ENCODE assay signal across 16 mouse cellular contexts in genomic region chr4:32834541-32834940, GRCm38 (mm10). TPM values are rescaled to one million over a fixed set of nuclear protein-coding genes. Genes with fewer than 3 reads are reported as not detected.
DNase-seq lines count a peak whose midpoint lies in the region; ATAC-seq and TF ChIP-seq lines count a peak whose summit lies in the region.
"Had no signal": no experiment of that assay in that cellular context is flagged by ENCODE, and none has a peak within 500 bp of the region (broad histone marks: within the 10 kb centered on the region; RNA-seq: fewer than 3 reads in every experiment).

No protein-coding gene starts in this region.

- H3K9ac ChIP-seq in forebrain, embryonic 13.5 days, result no peak overlapping the region
- H3K9ac ChIP-seq in forebrain, embryonic 16.5 days (replicated peaks; ENCODE audit: low read depth, low read length), result no peak overlapping the region
- no peak overlapping the region for H3K9ac ChIP-seq in intestine, embryonic 14.5 days (ENCODE audit: low read length)
- no peak overlapping the region for H3K9ac ChIP-seq in intestine, postnatal 0 days (ENCODE audit: low read depth, low read length)
- H3K9ac ChIP-seq in limb, embryonic 13.5 days, result no peak overlapping the region
- H3K9ac ChIP-seq: embryonic facial prominence, embryonic 12.5 days had no signal

- WGBS in forebrain, embryonic 13.5 days, result 79% methylated on average over 3 of the region's 3 CpGs
- WGBS in forebrain, embryonic 16.5 days, result 49% methylated on average over 3 of the region's 3 CpGs
- WGBS in intestine, embryonic 14.5 days, result 74% methylated on average over 3 of the region's 3 CpGs
- WGBS in intestine, postnatal 0 days, result 70% methylated on average over 3 of the region's 3 CpGs
- WGBS in limb, embryonic 13.5 days, result 79% methylated on average over 3 of the region's 3 CpGs

- no peaks in the 10 kb centered on the region; the same call in 1 of the 2 replicates for H3K9me3 ChIP-seq in forebrain, embryonic 13.5 days (replicated peaks)
- no peaks in the 10 kb centered on the region for H3K9me3 ChIP-seq in forebrain, embryonic 16.5 days (ENCODE audit: control insufficient read depth, low read length)
- H3K9me3 ChIP-seq in intestine, embryonic 14.5 days (ENCODE audit: control insufficient read depth, low read length), result no peaks in the 10 kb centered on the region
- no peaks in the 10 kb centered on the region for H3K9me3 ChIP-seq in intestine, postnatal 0 days (ENCODE audit: control insufficient read depth)
- H3K9me3 ChIP-seq in limb, embryonic 13.5 days, result no peaks in the 10 kb centered on the region
- H3K9me3 ChIP-seq: embryonic facial prominence, embryonic 12.5 days had no signal

- no peak for TF ChIP-seq CTCF in intestine, postnatal 0 days (IDR thresholded peaks at IDR 0.05; ENCODE audit: low read depth)

- peak overlapping the region; percentile 53; the same call in 1 of the 2 replicates for H3K4me2 ChIP-seq in forebrain, embryonic 13.5 days
- no peak overlapping the region for H3K4me2 ChIP-seq in forebrain, embryonic 16.5 days (ENCODE audit: low read length)
- peak overlapping the region; percentile 46 for H3K4me2 ChIP-seq in intestine, embryonic 14.5 days (ENCODE audit: low read length)
- H3K4me2 ChIP-seq in intestine, postnatal 0 days (replicated peaks; ENCODE audit: low read depth), result no peak overlapping the region; the same call in 1 of the 2 replicates
- peak overlapping the region; percentile 55; the same call in 1 of the 2 replicates for H3K4me2 ChIP-seq in limb, embryonic 13.5 days (replicated peaks)

- no peak overlapping the region for H3K27ac ChIP-seq in forebrain, embryonic 13.5 days
- H3K27ac ChIP-seq in forebrain, embryonic 16.5 days (ENCODE audit: low read length), result no peak overlapping the region
- no peak overlapping the region for H3K27ac ChIP-seq in intestine, embryonic 14.5 days (ENCODE audit: low read depth)
- no peak overlapping the region for H3K27ac ChIP-seq in intestine, postnatal 0 days (ENCODE audit: low read depth, low read length)
- H3K27ac ChIP-seq in limb, embryonic 13.5 days, result no peak overlapping the region
- H3K27ac ChIP-seq: embryonic facial prominence, embryonic 12.5 days; gastrocnemius, adult 2 months had no signal

- ATAC-seq in forebrain, embryonic 13.5 days, result no peak
- no peak for ATAC-seq in forebrain, embryonic 16.5 days
- no peak for ATAC-seq in intestine, embryonic 14.5 days (replicated peaks; ENCODE audit: low FRiP score, low TSS enrichment, low read depth)
- ATAC-seq in intestine, postnatal 0 days, result no peak
- no peak for ATAC-seq in limb, embryonic 13.5 days (ENCODE audit: low FRiP score, low read depth)

- no peak overlapping the region for H3K4me3 ChIP-seq in forebrain, embryonic 13.5 days
- no peak overlapping the region for H3K4me3 ChIP-seq in forebrain, embryonic 16.5 days (replicated peaks; ENCODE audit: low read length)
- H3K4me3 ChIP-seq in intestine, embryonic 14.5 days (ENCODE audit: low read depth, low read length), result 0 out of 2 replicates have a peak overlapping the region, but pooled peaks have one; percentile 16
- no peak overlapping the region for H3K4me3 ChIP-seq in intestine, postnatal 0 days (ENCODE audit: low read depth, low read length)
- no peak overlapping the region for H3K4me3 ChIP-seq in limb, embryonic 13.5 days

- DNase-seq in intestine, embryonic 14.5 days (ENCODE audit: low spot score), result no peak
- peak; percentile 60 for DNase-seq in MN1 (ENCODE audit: low spot score)
- no peak for DNase-seq in right cerebral cortex, adult 2 months (ENCODE audit: low spot score in 2 of 2)
- DNase-seq: adrenal gland, adult 2 months; gastrocnemius, adult 2 months; heart, postnatal 4 days; kidney, adult 9 months; kidney, postnatal 4 days; lung, postnatal 36 days; thymus, postnatal 36 days had no signal

- no peaks in the 10 kb centered on the region for H3K27me3 ChIP-seq in forebrain, embryonic 13.5 days
- no peaks in the 10 kb centered on the region for H3K27me3 ChIP-seq in forebrain, embryonic 16.5 days (replicated peaks; ENCODE audit: control insufficient read depth, insufficient read depth, low read length)
- no peaks in the 10 kb centered on the region for H3K27me3 ChIP-seq in intestine, embryonic 14.5 days (replicated peaks; ENCODE audit: control insufficient read depth, insufficient read depth, low read length)
- no peaks in the 10 kb centered on the region for H3K27me3 ChIP-seq in intestine, postnatal 0 days (replicated peaks; ENCODE audit: control insufficient read depth, insufficient read depth, low read length)
- H3K27me3 ChIP-seq in limb, embryonic 13.5 days, result no peaks in the 10 kb centered on the region
- H3K27me3 ChIP-seq: CH12.LX; embryonic facial prominence, embryonic 12.5 days had no signal

- H3K36me3 ChIP-seq in forebrain, embryonic 13.5 days (ENCODE audit: poor library complexity, severe bottlenecking), result no peaks in the 10 kb centered on the region
- H3K36me3 ChIP-seq in forebrain, embryonic 16.5 days (ENCODE audit: control insufficient read depth, insufficient read depth), result no peaks in the 10 kb centered on the region
- no peaks in the 10 kb centered on the region for H3K36me3 ChIP-seq in intestine, embryonic 14.5 days (ENCODE audit: control insufficient read depth, insufficient read depth, low read length)
- H3K36me3 ChIP-seq in intestine, postnatal 0 days (ENCODE audit: control insufficient read depth, insufficient read depth), result no peaks in the 10 kb centered on the region
- no peaks in the 10 kb centered on the region for H3K36me3 ChIP-seq in limb, embryonic 13.5 days
- H3K36me3 ChIP-seq: embryonic facial prominence, embryonic 12.5 days had no signal

- H3K4me1 ChIP-seq in forebrain, embryonic 13.5 days, result peaks cover 18% of the 10 kb centered on the region; the same call in 1 of the 2 replicates
- peaks cover 4% of the 10 kb centered on the region; the same call in 1 of the 2 replicates for H3K4me1 ChIP-seq in forebrain, embryonic 16.5 days (replicated peaks; ENCODE audit: control insufficient read depth, insufficient read depth, low read length)
- H3K4me1 ChIP-seq in intestine, embryonic 14.5 days (replicated peaks; ENCODE audit: control insufficient read depth, insufficient read depth, low read length), result no peaks in the 10 kb centered on the region
- no peaks in the 10 kb centered on the region for H3K4me1 ChIP-seq in intestine, postnatal 0 days (replicated peaks; ENCODE audit: control insufficient read depth, insufficient read depth, low read length)
- peaks cover 14% of the 10 kb centered on the region; the same call in 1 of the 2 replicates for H3K4me1 ChIP-seq in limb, embryonic 13.5 days
- H3K4me1 ChIP-seq: embryonic facial prominence, embryonic 12.5 days had no signal

RNA-seq across cellular contexts. Expression of gene Lyrm2, which starts 34.5 kb away (rescaled TPM):
- 170 and 172 TPM in 2 replicates for polyA plus RNA-seq in forebrain, embryonic 13.5 days (2015; fragmentation: Nextera tagmentation; extraction: Ambion mirVana)
- polyA plus RNA-seq in forebrain, embryonic 16.5 days (2015; fragmentation: Nextera tagmentation; extraction: Ambion mirVana), result 118 and 123 TPM in 2 replicates
- polyA plus RNA-seq in intestine, embryonic 14.5 days (2014; fragmentation: Nextera tagmentation; extraction: Ambion mirVana), result 101 and 104 TPM in 2 replicates
- 92.4 and 97.8 TPM in 2 replicates for polyA plus RNA-seq in intestine, postnatal 0 days (2015; fragmentation: Nextera tagmentation; extraction: Ambion mirVana)
- 135 and 142 TPM in 2 replicates for polyA plus RNA-seq in limb, embryonic 13.5 days (2015; fragmentation: Nextera tagmentation; extraction: Ambion mirVana)

Comparison
In these comparisons a context has a peak if more than half of its experiments do, and no peak if none do; other contexts are left out.
1. H3K4me2 ChIP-seq: peak in forebrain, embryonic 13.5 days (single experiment), intestine, embryonic 14.5 days (single experiment) and limb, embryonic 13.5 days (single experiment); none in forebrain, embryonic 16.5 days (single experiment) and intestine, postnatal 0 days (single experiment).